Mouse (Mus musculus) megakaryocyte, embryonic 14.5 days (primary cell): ENCODE results near the gene Sema6c.

Experiments
- FLI1 ChIP-seq: IDR thresholded peaks from 2 replicates; pipeline ENCODE4 v1.6.1; 2012; ENCODE audit warnings: low read length, inconsistent platforms, mixed read lengths
- GATA1 ChIP-seq: IDR thresholded peaks from 3 replicates; pipeline ENCODE4 v1.6.1; 2012; ENCODE audit warnings: mixed read lengths, low read length, inconsistent platforms, borderline replicate concordance

DNA sequence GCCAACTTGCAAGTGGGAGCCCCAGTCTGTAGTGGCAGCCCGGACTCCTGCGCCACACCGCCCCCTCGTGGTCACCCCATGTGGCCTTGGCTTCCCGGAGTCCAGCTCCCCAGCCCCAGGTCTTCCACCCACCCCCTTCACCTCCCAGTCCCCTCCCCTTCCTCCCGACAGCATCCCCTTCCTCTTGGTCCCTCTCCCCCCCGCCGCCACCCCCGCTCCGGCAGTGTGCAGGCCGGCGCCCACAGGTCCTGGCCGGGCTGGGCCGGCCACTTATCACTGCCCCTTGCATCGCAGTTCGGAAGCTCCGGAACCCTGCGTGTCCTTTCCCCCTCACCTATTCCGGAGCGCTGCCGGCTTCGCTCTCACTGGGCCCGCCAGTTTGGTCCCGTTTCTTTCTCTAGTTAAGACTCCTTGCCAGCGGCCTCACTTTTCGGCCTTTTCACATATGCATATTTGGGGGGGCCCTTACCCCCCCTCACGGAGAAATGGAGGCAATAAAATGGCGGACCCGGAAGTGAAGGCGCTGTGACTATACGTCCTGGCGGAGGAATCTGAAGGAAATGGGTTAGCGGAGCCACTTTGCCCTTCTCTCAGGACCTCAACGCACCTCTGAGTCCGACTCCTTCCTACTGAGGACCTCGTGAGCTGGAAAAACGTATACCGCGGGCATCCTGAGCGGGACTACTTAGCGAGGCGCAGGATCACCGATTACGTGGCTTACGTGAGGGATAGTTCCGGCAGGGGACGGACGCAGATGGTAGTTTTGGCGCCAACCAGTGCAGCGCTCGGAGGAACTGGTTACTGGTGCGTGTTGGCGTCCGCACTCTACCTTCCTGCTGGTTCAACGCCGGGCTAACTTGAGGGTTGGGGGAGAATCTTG, 57.2 kb downstream of the Sema6c start, which contains the start of gene Gabpb2:
- no peak for TF ChIP-seq GATA1
- TF ChIP-seq FLI1, result peak; percentile 25; the same call in 1 of the 2 replicates
